Mouse (Mus musculus) kidney, postnatal 0 days (tissue): ENCODE measurements at regions not wholly inside any gene's neighbourhood (a gene's known extent, or its start where the extent isn't known, plus 50 kb on each side); places are given as distances from the start of the nearest gene placed in this dataset.

Source experiments
- ATAC-seq: fragments of 200-750 bp; cut with Nextera tagmentation; replicated peaks from 2 replicates; pipeline ENCODE4 v1.8.0; 2017; ENCODE audit warnings: low read depth, moderate number of reproducible peaks, moderate TSS enrichment, moderate library complexity; ENCODE audit not compliant: low FRiP score
- DNase-seq: peaks from one replicate; pipeline ENCODE4 v3.0.0-alpha.2; 2016; ENCODE audit warnings: low spot score
- H3K27ac ChIP-seq: fragments of 300-500 bp; sonication (generic); 2 replicates; pipeline ENCODE4 v1.5.1; 2014; ENCODE audit warnings: mild to moderate bottlenecking
- H3K27me3 ChIP-seq: fragments of 300-500 bp; sonication (generic); 2 replicates; pipeline ENCODE4 v1.6.1; 2014; ENCODE audit warnings: low read length, mixed read lengths; ENCODE audit not compliant: insufficient read depth
- H3K36me3 ChIP-seq: fragments of 300-500 bp; sonication (generic); 2 replicates; pipeline ENCODE4 v1.6.1; 2014; ENCODE audit warnings: low read length, mixed read lengths; ENCODE audit not compliant: insufficient read depth
- H3K4me1 ChIP-seq: fragments of 300-500 bp; sonication (generic); replicated peaks from 2 replicates; pipeline ENCODE4 v1.6.1; 2014; ENCODE audit warnings: antibody characterized with exemption, low read length, mixed read lengths; ENCODE audit not compliant: insufficient read depth
- H3K4me2 ChIP-seq: fragments of 300-500 bp; sonication (generic); 2 replicates; pipeline ENCODE4 v1.6.1; 2014; ENCODE audit warnings: mild to moderate bottlenecking, low read length, moderate library complexity, mixed read lengths
- H3K4me3 ChIP-seq: fragments of 300-500 bp; sonication (generic); replicated peaks from 2 replicates; pipeline ENCODE4 v1.5.1; 2014; ENCODE audit warnings: low read depth, low read length
- H3K9ac ChIP-seq: fragments of 300-500 bp; sonication (generic); 2 replicates; pipeline ENCODE4 v1.6.1; 2014; ENCODE audit warnings: low read depth, low read length
- H3K9me3 ChIP-seq: fragments of 300-500 bp; sonication (generic); replicated peaks from 2 replicates; pipeline ENCODE4 v1.6.1; 2016; ENCODE audit warnings: low read length, inconsistent platforms, mixed read lengths
- CTCF ChIP-seq: IDR thresholded peaks from 2 replicates; pipeline ENCODE4 v1.5.1; 2016; ENCODE audit warnings: antibody characterized with exemption, low read depth, mild to moderate bottlenecking, moderate library complexity
- WGBS: fragments of 180-500 bp; shearing (Covaris S2); extraction: QIAGEN DNeasy Blood & Tissue Kit; methylation state at CpG from one replicate; pipeline ENCODE4 v1.1.7; 2014; 5-methylcytosine and 5-hydroxymethylcytosine counted together

DNA sequence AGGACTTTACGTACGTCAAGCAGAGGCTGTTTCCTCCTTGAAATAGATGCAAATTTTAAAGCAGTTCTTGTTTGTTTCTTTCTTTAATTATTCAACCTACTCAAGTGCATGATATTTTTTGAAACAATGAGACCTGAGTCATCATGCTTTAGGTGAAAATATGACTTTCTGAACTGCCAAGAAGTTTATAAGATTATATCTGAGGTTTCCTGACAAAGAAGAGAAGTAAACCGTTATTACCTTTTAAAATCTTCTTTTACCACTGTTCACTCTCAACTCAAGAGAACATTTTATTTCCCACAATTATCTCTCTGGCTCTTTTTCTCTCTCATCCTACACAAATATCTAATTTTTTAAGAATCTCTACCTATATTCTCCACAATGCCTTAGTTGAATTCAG, 258.3 kb downstream of the H2afb1 start:
- ATAC-seq: no peak
- TF ChIP-seq CTCF: no peak
- no peaks in the 10 kb centered on the region for H3K27me3 ChIP-seq
- H3K27ac ChIP-seq: no peak overlapping the region
- no peaks in the 10 kb centered on the region for H3K9me3 ChIP-seq
- WGBS: 91% methylated on average over 3 of the region's 3 CpGs
- no peaks in the 10 kb centered on the region for H3K36me3 ChIP-seq
- H3K9ac ChIP-seq: no peak overlapping the region
- H3K4me3 ChIP-seq: no peak overlapping the region
- DNase-seq: no peak
- H3K4me2 ChIP-seq: no peak overlapping the region
- H3K4me1 ChIP-seq: no peaks in the 10 kb centered on the region

DNA sequence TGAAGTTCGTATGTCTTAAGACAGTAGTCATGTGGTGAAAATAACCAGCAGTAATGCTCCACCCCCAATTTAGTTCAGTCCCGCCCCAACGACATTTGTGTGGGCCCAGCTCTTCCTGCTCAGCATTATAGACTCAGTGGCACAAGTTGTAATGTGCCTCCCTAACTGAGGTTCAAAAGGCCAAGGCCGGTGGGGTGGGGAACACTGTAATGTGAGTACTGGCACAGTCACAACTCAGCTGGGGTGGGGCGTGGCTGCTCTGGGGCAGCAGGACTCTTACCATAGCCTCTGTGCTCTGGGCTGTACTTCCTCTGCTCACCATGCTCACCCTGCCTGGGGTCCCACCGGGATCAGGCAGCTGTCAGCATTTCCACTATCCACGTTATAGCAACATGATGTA, 283.9 kb downstream of the H2afb1 start:
- ATAC-seq: no peak
- DNase-seq: no peak
- WGBS: 56% methylated on average over 7 of the region's 7 CpGs

DNA sequence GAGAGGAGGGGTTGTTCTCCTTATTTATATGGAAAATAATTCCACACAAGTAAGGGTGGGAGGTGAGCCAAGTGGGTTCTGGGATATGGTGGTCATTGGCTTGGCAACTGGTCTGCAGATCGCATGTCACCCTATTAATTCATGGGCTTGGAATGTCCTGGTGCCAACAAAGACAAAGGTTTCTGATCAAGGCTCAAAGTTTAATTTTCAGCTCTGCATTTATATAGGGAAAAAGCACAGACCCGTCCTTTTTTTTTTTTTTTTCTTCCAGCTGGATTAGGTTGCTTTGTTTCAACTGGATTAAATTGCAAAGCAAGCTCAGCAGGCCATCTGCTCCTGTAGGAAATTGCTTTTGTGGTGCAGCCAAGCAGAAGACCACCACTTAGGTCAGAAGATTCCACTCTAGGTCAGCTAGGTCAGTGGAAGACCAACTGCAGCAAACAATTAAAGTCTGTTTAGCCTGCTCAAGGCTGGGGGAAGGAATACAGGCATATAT, 285.2 kb downstream of the H2afb1 start:
- DNase-seq (peak; percentile 18), ATAC-seq (no peak)
- Histone ChIP-seq H3K4me2 (no peak overlapping the region), H3K9ac (no peak overlapping the region), H3K4me1 (no peaks in the 10 kb centered on the region), H3K4me3 (no peak overlapping the region), H3K36me3 (no peaks in the 10 kb centered on the region), H3K27me3 (no peaks in the 10 kb centered on the region), H3K9me3 (no peaks in the 10 kb centered on the region), H3K27ac (no peak overlapping the region)
- no peak for TF ChIP-seq CTCF
- 36% methylated on average over 2 of the region's 2 CpGs for WGBS

More for the DNA sequence above, 283.9 kb downstream of the H2afb1 start:
- H3K9ac ChIP-seq: no peak overlapping the region
- H3K9me3 ChIP-seq: no peaks in the 10 kb centered on the region
- no peak overlapping the region for H3K27ac ChIP-seq
- no peaks in the 10 kb centered on the region for H3K36me3 ChIP-seq
- H3K27me3 ChIP-seq: no peaks in the 10 kb centered on the region
- TF ChIP-seq CTCF: no peak
- no peaks in the 10 kb centered on the region for H3K4me1 ChIP-seq
- no peak overlapping the region for H3K4me3 ChIP-seq
- no peak overlapping the region for H3K4me2 ChIP-seq
